ENCODE assay signal across 43 mouse cellular contexts in the genomic region with DNA sequence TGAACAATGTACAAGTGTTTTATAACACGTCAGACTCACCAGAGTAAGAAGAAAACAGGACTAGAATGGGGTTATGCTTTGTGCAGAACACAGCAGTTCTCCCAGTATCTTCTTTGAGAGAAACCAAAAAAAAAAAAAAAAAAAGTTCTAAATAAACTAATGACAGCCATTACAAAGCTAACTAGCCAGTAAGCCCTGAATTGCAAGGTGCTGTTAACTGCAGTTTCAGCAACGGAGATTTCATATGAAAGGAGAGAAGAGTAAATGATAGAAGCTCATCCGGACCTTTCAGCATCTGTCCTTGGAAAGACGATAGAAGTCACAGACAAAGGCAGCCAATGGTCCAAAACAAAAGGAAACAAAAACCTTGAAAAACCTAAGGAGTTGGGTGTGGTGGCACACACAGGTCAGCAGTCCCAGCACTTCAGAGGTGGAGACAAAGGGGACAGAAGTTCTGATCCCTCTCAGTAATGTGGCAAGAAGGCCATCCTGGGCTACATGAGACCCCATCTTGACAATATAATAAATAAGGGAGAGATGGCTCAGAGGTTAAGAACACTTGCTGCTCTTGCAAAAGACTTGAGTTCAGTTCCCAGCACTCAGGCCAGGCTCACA. TPM values are rescaled to one million over a fixed set of nuclear protein-coding genes. Genes with fewer than 3 reads are reported as not detected.
"Had no signal": no experiment of that assay in that cellular context is flagged by ENCODE, and none has a peak within 500 bp of the region (broad histone marks: within the 10 kb centered on the region; RNA-seq: fewer than 3 reads in every experiment).

No protein-coding gene starts in this region.

- H3K9ac ChIP-seq: heart, embryonic 13.5 days; heart, embryonic 15.5 days; hindbrain, embryonic 13.5 days; hindbrain, embryonic 15.5 days; intestine, embryonic 15.5 days; kidney, embryonic 15.5 days; limb, embryonic 13.5 days; limb, embryonic 15.5 days; liver, embryonic 12.5 days; liver, embryonic 14.5 days had no signal

- DNase-seq: gastrocnemius, postnatal 14 days; gastrocnemius, postnatal 36 days; heart, adult 18-20 months; heart, postnatal 14 days; heart, postnatal 36 days; kidney, adult 18-20 months; kidney, adult 9 months; kidney, postnatal 14 days; kidney, postnatal 36 days; layer of hippocampus, adult 9-11 months; layer of hippocampus, postnatal 36 days; left cerebral cortex, postnatal 4 days had no signal

- H3K27ac ChIP-seq: heart, embryonic 13.5 days; heart, embryonic 15.5 days; hindbrain, embryonic 13.5 days; hindbrain, embryonic 15.5 days; intestine, embryonic 15.5 days; kidney, embryonic 15.5 days; kidney, postnatal 0 days; limb, embryonic 13.5 days; limb, embryonic 15.5 days; liver, embryonic 12.5 days; liver, embryonic 14.5 days had no signal

- H3K27me3 ChIP-seq: heart, embryonic 13.5 days; heart, embryonic 15.5 days; hindbrain, embryonic 13.5 days; hindbrain, embryonic 15.5 days; intestine, embryonic 15.5 days; kidney, embryonic 15.5 days; limb, embryonic 13.5 days; limb, embryonic 15.5 days had no signal

- H3K4me3 ChIP-seq: heart, embryonic 13.5 days; heart, embryonic 15.5 days; hindbrain, embryonic 13.5 days; hindbrain, embryonic 15.5 days; intestine, embryonic 15.5 days; kidney, embryonic 15.5 days; limb, embryonic 13.5 days; limb, embryonic 15.5 days; liver, embryonic 12.5 days had no signal

- H3K4me1 ChIP-seq: heart, embryonic 13.5 days; heart, embryonic 15.5 days; hindbrain, embryonic 13.5 days; hindbrain, embryonic 15.5 days; intestine, embryonic 15.5 days; kidney, embryonic 15.5 days; limb, embryonic 13.5 days; limb, embryonic 15.5 days had no signal

- H3K9me3 ChIP-seq: heart, embryonic 13.5 days; heart, embryonic 15.5 days; hindbrain, embryonic 13.5 days; hindbrain, embryonic 15.5 days; intestine, embryonic 15.5 days; kidney, embryonic 15.5 days; limb, embryonic 13.5 days; limb, embryonic 15.5 days; liver, embryonic 12.5 days had no signal

- H3K36me3 ChIP-seq: heart, embryonic 13.5 days; heart, embryonic 15.5 days; hindbrain, embryonic 13.5 days; hindbrain, embryonic 15.5 days; intestine, embryonic 15.5 days; kidney, embryonic 15.5 days; limb, embryonic 13.5 days; limb, embryonic 15.5 days; liver, embryonic 12.5 days had no signal

RNA-seq across cellular contexts. Expression of a gene that starts 8.6 kb away (rescaled TPM):
- total RNA-seq: gastrocnemius, adult 18-20 months; gastrocnemius, adult 8-10 months; gastrocnemius, postnatal 36 days; granulocyte monocyte progenitor cell, adult 5-6 weeks; heart, adult 18-20 months; heart, postnatal 14 days; heart, postnatal 36 days; hematopoietic stem cell, adult 5-6 weeks; layer of hippocampus, adult 18-20 months; layer of hippocampus, adult 8-10 months; layer of hippocampus, postnatal 14 days; layer of hippocampus, postnatal 36 days; left cerebral cortex, adult 18-20 months; left cerebral cortex, adult 8-10 months; left cerebral cortex, postnatal 10 days; left cerebral cortex, postnatal 25 days; left cerebral cortex, postnatal 4 days; liver, adult 2 months had no signal
- polyA plus RNA-seq: heart, embryonic 11.5 days; heart, embryonic 13.5 days; heart, embryonic 15.5 days; heart, postnatal 0 days; hindbrain, embryonic 11.5 days; hindbrain, embryonic 13.5 days; hindbrain, embryonic 15.5 days; inflammation-experienced regulatory T-cells, adult 6 months; intestine, embryonic 15.5 days; intestine, postnatal 0 days; kidney, embryonic 15.5 days; kidney, postnatal 0 days; large intestine, adult 2 months; limb, embryonic 11.5 days; limb, embryonic 13.5 days; limb, embryonic 15.5 days; liver, adult 2 months; liver, embryonic 12.5 days; liver, embryonic 16.5 days had no signal

RNA-seq across cellular contexts. Expression of a gene that starts 51.4 kb away (rescaled TPM):
- total RNA-seq: gastrocnemius, adult 18-20 months; gastrocnemius, adult 8-10 months; gastrocnemius, postnatal 14 days; gastrocnemius, postnatal 36 days; granulocyte monocyte progenitor cell, adult 5-6 weeks; heart, adult 18-20 months; heart, postnatal 14 days; heart, postnatal 36 days; hematopoietic stem cell, adult 5-6 weeks; layer of hippocampus, adult 18-20 months; layer of hippocampus, adult 8-10 months; layer of hippocampus, postnatal 14 days; layer of hippocampus, postnatal 36 days; left cerebral cortex, adult 18-20 months; left cerebral cortex, adult 8-10 months; left cerebral cortex, postnatal 10 days; left cerebral cortex, postnatal 25 days; left cerebral cortex, postnatal 4 days; liver, adult 2 months had no signal
- polyA plus RNA-seq: heart, embryonic 11.5 days; heart, embryonic 13.5 days; heart, embryonic 15.5 days; heart, postnatal 0 days; hindbrain, embryonic 11.5 days; hindbrain, embryonic 13.5 days; hindbrain, embryonic 15.5 days; inflammation-experienced regulatory T-cells, adult 6 months; intestine, embryonic 15.5 days; intestine, postnatal 0 days; kidney, embryonic 15.5 days; kidney, postnatal 0 days; large intestine, adult 2 months; limb, embryonic 11.5 days; limb, embryonic 13.5 days; limb, embryonic 15.5 days; liver, adult 2 months; liver, embryonic 12.5 days; liver, embryonic 14.5 days; liver, embryonic 16.5 days had no signal
